Mouse (Mus musculus) lung, postnatal 0 days (tissue): ENCODE results near the gene Nlrc4. TPM values are rescaled to one million over a fixed set of nuclear protein-coding genes. Genes with fewer than 3 reads are reported as not detected.

Experiments used
- ATAC-seq: fragments of 200-750 bp; cut with Nextera tagmentation; 2 replicates; pipeline ENCODE4 v1.8.0; 2017; ENCODE audit warnings: moderate library complexity
- DNase-seq: peaks from one replicate; pipeline ENCODE4 v3.0.0-alpha.2; 2016; ENCODE audit warnings: low spot score
- H3K27ac ChIP-seq: fragments of 300-500 bp; sonication (generic); 2 replicates; pipeline ENCODE4 v1.5.1; 2014; ENCODE audit warnings: antibody characterized with exemption, mild to moderate bottlenecking, low read length, mixed read lengths
- H3K27me3 ChIP-seq: fragments of 300-500 bp; sonication (generic); replicated peaks from 2 replicates; pipeline ENCODE4 v1.6.1; 2014; ENCODE audit warnings: low read length, mixed read lengths; ENCODE audit not compliant: insufficient read depth
- H3K36me3 ChIP-seq: fragments of 300-500 bp; sonication (generic); 2 replicates; pipeline ENCODE4 v1.6.1; 2014; ENCODE audit warnings: low read length, mixed read lengths; ENCODE audit not compliant: insufficient read depth
- H3K4me1 ChIP-seq: fragments of 300-500 bp; sonication (generic); 2 replicates; pipeline ENCODE4 v1.6.1; 2014; ENCODE audit warnings: antibody characterized with exemption, low read depth, low read length, mixed read lengths; ENCODE audit not compliant: insufficient read depth
- H3K4me2 ChIP-seq: fragments of 300-500 bp; sonication (generic); replicated peaks from 2 replicates; pipeline ENCODE4 v1.6.1; 2014; ENCODE audit warnings: low read depth, mild to moderate bottlenecking, low read length, moderate library complexity, mixed read lengths
- H3K4me3 ChIP-seq: fragments of 300-500 bp; sonication (generic); 2 replicates; pipeline ENCODE4 v1.5.1; 2014; ENCODE audit warnings: low read depth, low read length
- H3K9ac ChIP-seq: fragments of 300-500 bp; sonication (generic); replicated peaks from 2 replicates; pipeline ENCODE4 v1.6.1; 2014; ENCODE audit warnings: low read depth, mild to moderate bottlenecking
- H3K9me3 ChIP-seq: fragments of 300-500 bp; sonication (generic); 2 replicates; pipeline ENCODE4 v1.6.1; 2016; ENCODE audit warnings: low read length, mixed read lengths
- CTCF ChIP-seq: IDR thresholded peaks from 2 replicates; pipeline ENCODE4 v1.5.1; 2016; ENCODE audit warnings: antibody characterized with exemption, mild to moderate bottlenecking
- EP300 ChIP-seq: IDR thresholded peaks from 2 replicates; pipeline ENCODE4 v1.6.1; 2016; ENCODE audit warnings: antibody characterized with exemption, mild to moderate bottlenecking, control low read depth
- WGBS: fragments of 180-500 bp; shearing (Covaris S2); extraction: QIAGEN DNeasy Blood & Tissue Kit; methylation state at CpG from one replicate; pipeline ENCODE4 v1.1.7; 2014; 5-methylcytosine and 5-hydroxymethylcytosine counted together
- polyA plus RNA-seq: library from polyadenylated mRNA; unstranded; fragments of >200 nt; fragmentation: Nextera tagmentation; extraction: Ambion mirVana; gene quantifications from 2 replicates; pipeline ENCODE4 v1.2.1, GENCODE M21; 2015

Nlrc4 gene
- 0.53 and 0.77 TPM in 2 replicates for polyA plus RNA-seq

DNA sequence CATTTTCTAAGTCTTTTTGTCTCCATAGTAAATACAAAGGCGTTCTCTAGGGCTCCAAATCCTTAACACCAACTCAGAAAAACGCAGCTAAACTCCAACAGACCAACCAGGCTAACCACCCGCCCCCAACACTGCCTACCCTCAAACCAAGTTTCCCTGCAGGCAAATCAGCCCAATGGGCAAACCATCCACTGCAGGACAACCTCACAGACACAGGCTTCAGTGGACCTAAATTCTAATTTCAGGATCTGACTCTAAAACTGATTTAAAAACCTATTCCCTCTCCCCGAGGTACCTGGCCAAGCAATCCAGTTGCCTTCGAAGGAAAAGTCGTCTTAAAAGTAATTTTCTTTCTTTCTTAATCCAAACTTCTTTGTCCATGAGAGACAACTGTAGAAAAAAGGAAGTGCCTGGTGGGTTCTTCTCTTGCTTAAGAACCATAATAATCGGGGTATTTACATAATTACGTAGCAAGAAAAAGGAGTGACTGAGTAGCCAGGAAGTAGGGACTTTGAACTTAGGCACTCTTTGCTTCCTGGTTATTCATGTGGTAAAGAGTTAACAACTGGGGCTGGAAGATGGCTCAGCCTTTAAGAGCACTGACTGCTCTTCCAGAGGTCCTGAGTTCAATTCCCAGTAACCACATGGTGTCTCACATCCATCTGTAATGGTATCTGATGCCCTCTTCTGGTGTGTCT lies at the start of gene Nlrc4:
Gene Nlrc4 (minus strand): TSS at position 432 of the 698 bp plus-strand sequence.
- no peak for TF ChIP-seq EP300
- no peak for TF ChIP-seq CTCF
- Histone ChIP-seq H3K4me2 (no peak within 1 kb of the TSS), H3K4me3 (no peak within 1 kb of the TSS), H3K9me3 (no peaks in the 10 kb centered on the region), H3K4me1 (no peaks in the 10 kb centered on the region), H3K9ac (no peak within 1 kb of the TSS), H3K36me3 (no peaks in the 10 kb centered on the region), H3K27me3 (no peaks in the 10 kb centered on the region), H3K27ac (no peak within 1 kb of the TSS)
- peak; percentile 26 for DNase-seq
- whole genome bisulfite sequencing, result 51% methylated on average over 8 of the region's 8 CpGs
- no peak for ATAC-seq

DNA sequence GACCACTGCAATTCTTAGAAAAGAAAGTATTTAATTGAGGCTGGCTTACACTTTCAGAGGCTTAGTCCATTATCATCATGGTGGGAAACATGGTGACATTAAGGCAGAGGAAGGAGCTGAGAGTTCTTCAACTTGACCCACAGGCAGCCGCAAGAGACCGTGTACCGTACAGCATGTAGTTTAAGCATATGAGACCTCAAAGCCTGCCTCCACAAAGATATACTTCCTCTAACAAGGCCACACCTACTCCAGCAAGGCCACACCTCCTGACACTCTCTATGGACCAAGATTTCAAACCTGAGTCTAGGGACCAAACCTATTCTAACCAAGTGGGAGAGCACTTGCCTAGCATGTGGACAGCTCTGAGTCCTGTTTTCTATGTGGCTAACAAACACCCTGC lies 49.7 kb upstream of the Nlrc4 start:
- WGBS, result 83% methylated on average over 3 of the region's 3 CpGs
- Histone ChIP-seq H3K4me2 (no peak overlapping the region), H3K27ac (no peak overlapping the region), H3K9me3 (no peaks in the 10 kb centered on the region), H3K27me3 (no peaks in the 10 kb centered on the region), H3K4me1 (no peaks in the 10 kb centered on the region), H3K9ac (no peak overlapping the region), H3K4me3 (no peak overlapping the region), H3K36me3 (no peaks in the 10 kb centered on the region)
- no peak for ATAC-seq
- no peak for DNase-seq
- TF ChIP-seq CTCF (no peak), EP300 (no peak)

- TF ChIP-seq CTCF (no peak), EP300 (no peak)
- no peak overlapping the region for H3K4me3 ChIP-seq
- no peaks in the 10 kb centered on the region for H3K27me3 ChIP-seq
- H3K36me3 ChIP-seq, result no peaks in the 10 kb centered on the region
- no peaks in the 10 kb centered on the region for H3K4me1 ChIP-seq
- H3K27ac ChIP-seq, result no peak overlapping the region
- no peak for ATAC-seq
- H3K4me2 ChIP-seq, result no peak overlapping the region
- 67% methylated on average over 2 of the region's 2 CpGs for WGBS
- no peaks in the 10 kb centered on the region for H3K9me3 ChIP-seq
- H3K9ac ChIP-seq, result no peak overlapping the region
- no peak for DNase-seq
These were observed 49.0 kb upstream of the Nlrc4 start for GRCm38 (mm10) chr17:74507934-74508333.

DNA sequence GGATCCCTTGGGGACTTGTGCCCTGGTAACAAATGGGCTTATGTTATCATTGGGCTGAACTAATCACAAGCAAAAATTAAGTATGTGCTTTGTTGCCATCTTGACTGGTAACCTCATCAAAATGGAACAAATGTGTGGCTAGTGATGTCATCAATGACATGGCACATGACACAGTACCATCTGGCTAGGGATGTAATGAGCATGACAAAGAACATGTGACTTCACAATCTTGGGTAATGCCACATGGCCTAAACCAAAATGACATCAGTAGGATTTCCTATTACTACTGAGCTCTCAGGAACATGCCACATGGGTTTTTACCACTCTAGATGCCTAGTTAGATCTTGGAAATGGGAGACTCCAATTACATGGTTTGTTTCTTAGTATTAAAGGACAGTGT lies 42.1 kb upstream of the Nlrc4 start:
- ATAC-seq (no peak), DNase-seq (no peak)
- Histone ChIP-seq H3K27me3 (no peaks in the 10 kb centered on the region), H3K9ac (no peak overlapping the region), H3K9me3 (no peaks in the 10 kb centered on the region), H3K4me3 (no peak overlapping the region), H3K4me2 (no peak overlapping the region), H3K27ac (no peak overlapping the region), H3K4me1 (no peaks in the 10 kb centered on the region), H3K36me3 (peaks cover 5% of the 10 kb centered on the region)
- TF ChIP-seq EP300 (no peak), CTCF (no peak)

- H3K4me3 ChIP-seq, result no peak overlapping the region
- H3K27ac ChIP-seq, result no peak overlapping the region
- no peak overlapping the region for H3K9ac ChIP-seq
- TF ChIP-seq CTCF (no peak), EP300 (no peak)
- H3K4me1 ChIP-seq, result no peaks in the 10 kb centered on the region
- peaks cover 11% of the 10 kb centered on the region for H3K36me3 ChIP-seq
- DNase-seq (no peak), ATAC-seq (no peak)
- H3K4me2 ChIP-seq, result no peak overlapping the region
- H3K9me3 ChIP-seq, result no peaks in the 10 kb centered on the region
- no peaks in the 10 kb centered on the region for H3K27me3 ChIP-seq
- 76% methylated on average over 4 of the region's 4 CpGs for WGBS
These were observed 41.3 kb upstream of the Nlrc4 start for GRCm38 (mm10) chr17:74500204-74500603.

GRCm38 (mm10) chr17:74491565-74491964 lies 32.6 kb upstream of the Nlrc4 start:
- no peak overlapping the region for H3K9ac ChIP-seq
- H3K27ac ChIP-seq, result no peak overlapping the region
- DNase-seq (no peak), ATAC-seq (no peak)
- no peaks in the 10 kb centered on the region for H3K27me3 ChIP-seq
- H3K36me3 ChIP-seq, result peaks cover 10% of the 10 kb centered on the region; the same call in 1 of the 2 replicates
- H3K4me3 ChIP-seq, result no peak overlapping the region
- H3K9me3 ChIP-seq, result no peaks in the 10 kb centered on the region
- H3K4me1 ChIP-seq, result no peaks in the 10 kb centered on the region; the same call in 1 of the 2 replicates
- no peak overlapping the region for H3K4me2 ChIP-seq
- TF ChIP-seq CTCF, result no peak
- WGBS, result 89% methylated on average over 3 of the region's 3 CpGs
